In genomic region chr5:137314193-137315083, GRCm38 (mm10) we compare ENCODE assay signal across 8 mouse cellular contexts. TPM values are rescaled to one million over a fixed set of nuclear protein-coding genes. Genes with fewer than 3 reads are reported as not detected.
DNase-seq lines count a peak whose midpoint lies in the region; ATAC-seq lines count a peak whose summit lies in the region.

Gene Trip6 (minus strand): TSS chr5:137314404.

- H3K9me3 ChIP-seq in embryonic facial prominence, embryonic 11.5 days (replicated peaks; ENCODE audit: control insufficient read depth, low read length) = no peaks in the 10 kb centered on the region
- H3K9me3 ChIP-seq in intestine, embryonic 16.5 days (ENCODE audit: control insufficient read depth, low read length) = no peaks in the 10 kb centered on the region
- H3K9me3 ChIP-seq in liver, embryonic 11.5 days (ENCODE audit: control insufficient read depth, low read length) = no peaks in the 10 kb centered on the region

- 10% methylated on average over 30 of the region's 30 CpGs for WGBS in embryonic facial prominence, embryonic 11.5 days
- 17% methylated on average over 30 of the region's 30 CpGs for WGBS in intestine, embryonic 16.5 days
- 31% methylated on average over 30 of the region's 30 CpGs for WGBS in liver, embryonic 11.5 days

- peaks cover 15% of the 10 kb centered on the region for H3K4me1 ChIP-seq in embryonic facial prominence, embryonic 11.5 days (ENCODE audit: control insufficient read depth, insufficient read depth, low read length)
- peaks cover 41% of the 10 kb centered on the region for H3K4me1 ChIP-seq in intestine, embryonic 16.5 days (ENCODE audit: control insufficient read depth, insufficient read depth, low read length)
- peaks cover 38% of the 10 kb centered on the region for H3K4me1 ChIP-seq in liver, embryonic 11.5 days (replicated peaks; ENCODE audit: control insufficient read depth, insufficient read depth, low read length)

- peak; percentile 45 to 72 for DNase-seq in spleen, postnatal 10 days (ENCODE audit: low spot score in 2 of 2)
- no peak for DNase-seq in spleen, postnatal 14 days (ENCODE audit: low spot score in 2 of 2)
- DNase-seq in embryonic facial prominence, embryonic 11.5 days (ENCODE audit: low spot score) = peak; percentile 99
- DNase-seq in heart, adult 11 months = peak; percentile 99
- peak; percentile 87 for DNase-seq in liver, embryonic 11.5 days (ENCODE audit: low spot score)
- DNase-seq in neural tube, embryonic 10.5 days (ENCODE audit: extremely low spot score, low spot score) = peak; percentile 94
- DNase-seq in urinary bladder, postnatal 14 days (ENCODE audit: low spot score) = peak; percentile 93

- H3K4me3 ChIP-seq in embryonic facial prominence, embryonic 11.5 days (ENCODE audit: low read depth, low read length) = peak within 1 kb of the TSS; percentile 76
- peak within 1 kb of the TSS; percentile 81 for H3K4me3 ChIP-seq in intestine, embryonic 16.5 days (ENCODE audit: low read length)
- H3K4me3 ChIP-seq in liver, embryonic 11.5 days (ENCODE audit: low read depth, low read length) = peak within 1 kb of the TSS; percentile 72

- H3K36me3 ChIP-seq in embryonic facial prominence, embryonic 11.5 days (replicated peaks; ENCODE audit: control insufficient read depth, insufficient read depth, low read depth, low read length) = no peaks in the 10 kb centered on the region; the same call in 1 of the 2 replicates
- H3K36me3 ChIP-seq in intestine, embryonic 16.5 days (ENCODE audit: control insufficient read depth, insufficient read depth, low read length) = peaks cover 12% of the 10 kb centered on the region
- H3K36me3 ChIP-seq in liver, embryonic 11.5 days (ENCODE audit: control insufficient read depth, insufficient read depth, low read length) = peaks cover 11% of the 10 kb centered on the region; the same call in 1 of the 2 replicates

- H3K4me2 ChIP-seq in embryonic facial prominence, embryonic 11.5 days (ENCODE audit: low read depth, low read length) = peak within 1 kb of the TSS; percentile 90
- peak within 1 kb of the TSS; percentile 92 for H3K4me2 ChIP-seq in intestine, embryonic 16.5 days (ENCODE audit: low read depth, low read length)
- H3K4me2 ChIP-seq in liver, embryonic 11.5 days = peak within 1 kb of the TSS; percentile 92

- peak within 1 kb of the TSS; percentile 91 for H3K9ac ChIP-seq in embryonic facial prominence, embryonic 11.5 days (replicated peaks; ENCODE audit: low read length)
- H3K9ac ChIP-seq in intestine, embryonic 16.5 days (ENCODE audit: low read depth, low read length) = peak within 1 kb of the TSS; percentile 93
- H3K9ac ChIP-seq in liver, embryonic 11.5 days (ENCODE audit: low read depth, low read length) = peak within 1 kb of the TSS; percentile 85

- H3K27ac ChIP-seq in embryonic facial prominence, embryonic 11.5 days (replicated peaks; ENCODE audit: low read depth, low read length) = peak within 1 kb of the TSS; percentile 68
- peak within 1 kb of the TSS; percentile 93 for H3K27ac ChIP-seq in intestine, embryonic 16.5 days (ENCODE audit: low read length)
- peak within 1 kb of the TSS; percentile 75; the same call in 1 of the 2 replicates for H3K27ac ChIP-seq in liver, embryonic 11.5 days (ENCODE audit: low read depth, low read length)

- peak; percentile 89 for ATAC-seq in embryonic facial prominence, embryonic 11.5 days (replicated peaks; ENCODE audit: insufficient number of reproducible peaks, low FRiP score, low TSS enrichment, low read depth)
- peak; percentile 83 for ATAC-seq in intestine, embryonic 16.5 days
- ATAC-seq in liver, embryonic 11.5 days (replicated peaks; ENCODE audit: low FRiP score) = peak; percentile 70

- no peaks in the 10 kb centered on the region for H3K27me3 ChIP-seq in embryonic facial prominence, embryonic 11.5 days (ENCODE audit: control insufficient read depth, insufficient read depth, low read length)
- no peaks in the 10 kb centered on the region for H3K27me3 ChIP-seq in intestine, embryonic 16.5 days (replicated peaks; ENCODE audit: control insufficient read depth, insufficient read depth, low read length)
- no peaks in the 10 kb centered on the region for H3K27me3 ChIP-seq in liver, embryonic 11.5 days (replicated peaks; ENCODE audit: control insufficient read depth, insufficient read depth, low read length)

RNA-seq across cellular contexts. Expression of gene Trip6, which starts in this region (rescaled TPM):
- polyA plus RNA-seq in embryonic facial prominence, embryonic 11.5 days (2014; fragmentation: Nextera tagmentation; extraction: Ambion mirVana) = 40.3 and 51.8 TPM in 2 replicates
- polyA plus RNA-seq in intestine, embryonic 16.5 days (2015; fragmentation: Nextera tagmentation; extraction: Ambion mirVana) = 61.2 and 68.0 TPM in 2 replicates
- polyA plus RNA-seq in liver, embryonic 11.5 days (2014; fragmentation: Nextera tagmentation; extraction: Ambion mirVana) = 31.0 and 31.6 TPM in 2 replicates

Comparison
In these comparisons a context has a peak if more than half of its experiments do, and no peak if none do; other contexts are left out.
1. DNase-seq: peak in spleen, postnatal 10 days (2 of 2), embryonic facial prominence, embryonic 11.5 days (single experiment), heart, adult 11 months (single experiment), liver, embryonic 11.5 days (single experiment), neural tube, embryonic 10.5 days (single experiment) and urinary bladder, postnatal 14 days (single experiment); none in spleen, postnatal 14 days (0 of 2).
2. Peak in every context shown above with its lines, with median percentiles within 50 percentile points of each other: ATAC-seq, H3K27ac ChIP-seq, H3K4me2 ChIP-seq, H3K4me3 ChIP-seq and H3K9ac ChIP-seq.